Mouse (Mus musculus): ENCODE measurements around the gene Iqcg. TPM values are rescaled to one million over a fixed set of nuclear protein-coding genes. Genes with fewer than 3 reads are reported as not detected.

Gene Iqcg
- polyA plus RNA-seq, 1 experiment from 2014 or later, result 4.9 TPM

DNA sequence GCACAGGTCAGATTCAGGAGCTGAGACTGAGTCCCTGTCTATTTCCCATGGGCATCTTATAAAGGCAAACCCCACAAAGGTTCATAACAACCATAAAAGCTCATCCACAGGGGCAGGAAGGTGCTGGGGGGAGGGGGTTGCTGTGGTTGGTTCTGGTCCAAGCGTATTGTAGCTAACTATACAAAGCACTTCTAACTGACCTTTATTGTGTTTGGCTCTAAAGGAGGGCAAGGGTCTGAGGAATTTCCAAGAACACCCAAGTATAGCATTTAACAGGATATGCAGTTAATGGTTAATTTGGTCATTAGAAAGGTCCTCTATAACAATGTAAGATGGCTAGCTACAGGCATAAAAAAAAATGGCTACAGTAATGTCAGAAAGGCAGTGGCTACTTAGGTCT is 13.3 kb downstream of the Iqcg start:
- no peaks in the 10 kb centered on the region for H3K27me3 ChIP-seq (replicated peaks; ENCODE audit: control insufficient read depth, insufficient read depth, low read length)
- no peak overlapping the region for H3K9ac ChIP-seq (ENCODE audit: low read length)
- no peaks in the 10 kb centered on the region for H3K36me3 ChIP-seq (ENCODE audit: control insufficient read depth, insufficient read depth, low read length)
- no peak overlapping the region for H3K4me3 ChIP-seq (ENCODE audit: low read depth, low read length)
- H3K27ac ChIP-seq (ENCODE audit: low read depth, low read length), result no peak overlapping the region
- H3K4me2 ChIP-seq (ENCODE audit: low read length), result no peak overlapping the region
- DNase-seq (ENCODE audit: low spot score) (no peak), ATAC-seq (no peak)
- no peaks in the 10 kb centered on the region for H3K4me1 ChIP-seq (ENCODE audit: control insufficient read depth, insufficient read depth, low read length)
- WGBS, result 76% methylated on average over 1 of the region's 1 CpGs
- no peaks in the 10 kb centered on the region for H3K9me3 ChIP-seq (replicated peaks; ENCODE audit: control insufficient read depth, low read length)

DNA sequence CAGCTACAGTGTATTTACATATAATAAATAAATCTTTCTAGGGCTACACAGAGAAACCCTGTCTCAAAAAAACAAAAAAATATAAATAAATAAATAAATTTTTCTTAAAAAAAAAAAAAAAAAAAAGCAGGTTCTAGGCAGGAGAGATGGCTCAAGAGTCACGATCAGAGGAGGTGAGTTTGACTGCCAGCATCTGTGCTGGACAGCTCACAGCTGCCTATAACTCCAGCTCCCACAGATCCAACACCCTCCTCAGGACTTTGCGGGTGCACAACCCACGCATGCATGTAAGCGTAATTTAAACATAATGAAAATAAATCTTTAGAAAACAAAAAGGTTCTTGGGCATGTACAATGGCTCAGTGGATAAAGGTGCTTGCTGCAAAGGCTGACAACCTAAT is 20.0 kb downstream of the Iqcg start:
- DNase-seq (ENCODE audit: low spot score) (no peak), ATAC-seq (no peak)
- no peak overlapping the region for H3K4me3 ChIP-seq (ENCODE audit: low read depth, low read length)
- H3K27me3 ChIP-seq (replicated peaks; ENCODE audit: control insufficient read depth, insufficient read depth, low read length), result no peaks in the 10 kb centered on the region
- H3K4me2 ChIP-seq (ENCODE audit: low read length), result no peak overlapping the region
- H3K9ac ChIP-seq (ENCODE audit: low read length), result no peak overlapping the region
- H3K9me3 ChIP-seq (replicated peaks; ENCODE audit: control insufficient read depth, low read length), result no peaks in the 10 kb centered on the region
- no peaks in the 10 kb centered on the region for H3K36me3 ChIP-seq (ENCODE audit: control insufficient read depth, insufficient read depth, low read length)
- H3K4me1 ChIP-seq (ENCODE audit: control insufficient read depth, insufficient read depth, low read length), result no peaks in the 10 kb centered on the region
- H3K27ac ChIP-seq (ENCODE audit: low read depth, low read length), result no peak overlapping the region
- WGBS, result 85% methylated on average over 4 of the region's 4 CpGs

DNA sequence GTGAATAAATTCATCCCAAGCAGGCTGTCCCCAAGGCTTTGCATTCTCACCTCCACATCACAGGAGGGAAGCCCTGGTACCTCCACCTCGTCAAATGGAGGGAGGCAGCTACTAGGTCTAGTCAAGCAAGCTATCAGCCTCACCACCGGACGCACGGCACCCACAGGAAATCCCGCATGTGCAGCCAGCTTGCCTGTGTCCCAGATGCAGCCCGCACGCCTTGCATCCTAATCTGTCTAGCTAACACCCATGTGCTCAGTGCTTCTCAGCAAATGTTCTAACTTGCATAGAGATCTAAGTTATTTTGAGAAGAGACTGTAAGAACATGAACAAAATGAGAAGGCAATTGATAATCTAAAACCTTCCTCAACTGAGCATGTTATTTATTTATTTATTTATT is 29.7 kb downstream of the Iqcg start:
- 93% methylated on average over 7 of the region's 7 CpGs for WGBS
- DNase-seq (ENCODE audit: low spot score) (no peak), ATAC-seq (no peak)

DNA sequence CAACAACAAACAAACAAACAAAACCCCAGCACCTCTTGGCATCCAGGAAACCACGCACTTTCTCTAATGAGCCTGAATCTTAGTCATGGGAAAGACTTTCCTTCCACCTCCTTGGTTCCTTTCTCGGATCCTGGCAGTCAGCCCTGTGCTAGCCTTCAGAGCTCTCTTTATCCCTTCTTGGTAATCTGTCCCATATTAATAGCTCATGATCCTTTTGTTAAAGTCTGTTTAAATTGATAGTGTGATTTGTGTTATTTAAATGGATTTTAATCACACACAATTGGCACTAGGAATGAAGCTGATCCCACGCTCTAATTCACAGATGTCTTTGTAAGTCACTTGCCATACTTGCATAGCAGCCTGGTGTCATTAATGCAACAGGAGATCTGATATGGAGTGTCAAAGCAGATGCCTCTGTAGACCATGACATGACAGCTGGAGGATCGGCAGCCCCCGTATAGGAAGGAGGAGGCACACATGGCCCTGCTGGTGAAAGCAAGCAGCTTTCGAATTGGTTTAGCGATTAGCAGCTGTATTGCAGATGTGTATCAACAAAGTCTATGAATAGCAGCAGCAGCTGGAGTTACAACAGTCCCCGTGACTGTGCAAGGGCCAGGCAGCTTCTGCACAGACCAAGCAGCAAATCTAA is 31.4 kb downstream of the Iqcg start:
- no peaks in the 10 kb centered on the region for H3K36me3 ChIP-seq (ENCODE audit: control insufficient read depth, insufficient read depth, low read length)
- no peak overlapping the region for H3K4me2 ChIP-seq (ENCODE audit: low read length)
- peak; percentile 72 for ATAC-seq
- no peak overlapping the region for H3K9ac ChIP-seq (ENCODE audit: low read length)
- no peak overlapping the region for H3K4me3 ChIP-seq (ENCODE audit: low read depth, low read length)
- WGBS, result 41% methylated on average over 8 of the region's 8 CpGs
- no peaks in the 10 kb centered on the region for H3K9me3 ChIP-seq (replicated peaks; ENCODE audit: control insufficient read depth, low read length)
- peak; percentile 45 for DNase-seq (ENCODE audit: low spot score)
- no peak overlapping the region for H3K27ac ChIP-seq (ENCODE audit: low read depth, low read length)
- no peaks in the 10 kb centered on the region for H3K27me3 ChIP-seq (replicated peaks; ENCODE audit: control insufficient read depth, insufficient read depth, low read length)
- peaks cover 3% of the 10 kb centered on the region; the same call in 1 of the 2 replicates for H3K4me1 ChIP-seq (ENCODE audit: control insufficient read depth, insufficient read depth, low read length)

More for the DNA sequence above, 29.7 kb downstream of the Iqcg start:
- Histone ChIP-seq H3K9me3 (replicated peaks; ENCODE audit: control insufficient read depth, low read length) (no peaks in the 10 kb centered on the region), H3K27me3 (replicated peaks; ENCODE audit: control insufficient read depth, insufficient read depth, low read length) (no peaks in the 10 kb centered on the region), H3K4me1 (ENCODE audit: control insufficient read depth, insufficient read depth, low read length) (peaks cover 3% of the 10 kb centered on the region; the same call in 1 of the 2 replicates), H3K4me3 (ENCODE audit: low read depth, low read length) (no peak overlapping the region), H3K27ac (ENCODE audit: low read depth, low read length) (no peak overlapping the region), H3K9ac (ENCODE audit: low read length) (no peak overlapping the region), H3K4me2 (ENCODE audit: low read length) (no peak overlapping the region), H3K36me3 (ENCODE audit: control insufficient read depth, insufficient read depth, low read length) (no peaks in the 10 kb centered on the region)

DNA sequence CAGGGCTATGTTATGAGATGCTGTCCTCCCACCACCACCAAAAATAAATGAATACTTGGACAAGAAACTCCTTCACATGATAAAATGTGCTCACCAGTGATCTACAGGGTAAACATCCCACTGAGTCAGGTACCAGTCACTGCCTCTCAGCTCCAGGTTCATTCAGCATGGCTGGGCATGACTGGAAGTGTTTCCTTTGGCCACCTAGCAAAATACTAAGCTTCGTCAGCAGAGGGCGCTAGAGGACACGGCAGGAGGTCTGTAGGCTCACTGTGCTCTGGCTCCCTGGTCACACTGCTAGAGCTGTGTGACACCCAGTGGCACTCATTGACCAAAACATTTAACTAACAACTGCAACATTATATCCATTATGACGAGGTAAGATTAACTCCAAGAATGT is 32.3 kb downstream of the Iqcg start:
- no peaks in the 10 kb centered on the region for H3K9me3 ChIP-seq (replicated peaks; ENCODE audit: control insufficient read depth, low read length)
- peaks cover 3% of the 10 kb centered on the region; the same call in 1 of the 2 replicates for H3K4me1 ChIP-seq (ENCODE audit: control insufficient read depth, insufficient read depth, low read length)
- H3K4me2 ChIP-seq (ENCODE audit: low read length), result no peak overlapping the region
- no peak overlapping the region for H3K27ac ChIP-seq (ENCODE audit: low read depth, low read length)
- ATAC-seq (peak; percentile 60; the same call in 1 of the 2 replicates), DNase-seq (ENCODE audit: low spot score) (peak; percentile 78)
- no peak overlapping the region for H3K9ac ChIP-seq (ENCODE audit: low read length)
- no peak overlapping the region for H3K4me3 ChIP-seq (ENCODE audit: low read depth, low read length)
- 4% methylated on average over 4 of the region's 4 CpGs for WGBS
- H3K27me3 ChIP-seq (replicated peaks; ENCODE audit: control insufficient read depth, insufficient read depth, low read length), result no peaks in the 10 kb centered on the region
- H3K36me3 ChIP-seq (ENCODE audit: control insufficient read depth, insufficient read depth, low read length), result no peaks in the 10 kb centered on the region

DNA sequence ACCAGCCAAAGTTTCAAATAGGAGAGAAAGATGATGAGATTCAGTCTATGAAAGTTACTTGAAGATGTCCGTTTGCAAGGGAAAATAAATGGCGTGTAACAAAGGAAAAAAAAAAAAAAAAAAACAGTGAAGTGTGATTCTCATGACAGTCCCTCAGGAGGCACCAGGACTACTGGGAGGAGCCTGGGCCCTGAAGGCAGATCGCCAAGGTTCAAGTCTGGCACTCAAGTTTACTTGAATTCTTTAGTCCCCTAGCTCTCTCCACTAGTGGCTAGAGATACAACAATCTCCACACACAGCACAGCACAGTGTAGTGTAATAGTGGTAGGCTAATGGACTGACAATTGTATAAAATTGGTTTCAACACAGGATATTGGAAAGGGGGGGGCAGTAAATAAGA is 34.6 kb downstream of the Iqcg start:
- H3K36me3 ChIP-seq (ENCODE audit: control insufficient read depth, insufficient read depth, low read length), result peaks cover 3% of the 10 kb centered on the region; the same call in 1 of the 2 replicates
- 84% methylated on average over 3 of the region's 3 CpGs for WGBS
- DNase-seq (ENCODE audit: low spot score), result no peak
- H3K4me1 ChIP-seq (ENCODE audit: control insufficient read depth, insufficient read depth, low read length), result peaks cover 3% of the 10 kb centered on the region; the same call in 1 of the 2 replicates
- H3K9me3 ChIP-seq (replicated peaks; ENCODE audit: control insufficient read depth, low read length), result no peaks in the 10 kb centered on the region
- no peak for ATAC-seq
- no peak overlapping the region for H3K4me3 ChIP-seq (ENCODE audit: low read depth, low read length)
- H3K4me2 ChIP-seq (ENCODE audit: low read length), result no peak overlapping the region
- no peak overlapping the region for H3K27ac ChIP-seq (ENCODE audit: low read depth, low read length)
- no peaks in the 10 kb centered on the region for H3K27me3 ChIP-seq (replicated peaks; ENCODE audit: control insufficient read depth, insufficient read depth, low read length)
- no peak overlapping the region for H3K9ac ChIP-seq (ENCODE audit: low read length)

DNA sequence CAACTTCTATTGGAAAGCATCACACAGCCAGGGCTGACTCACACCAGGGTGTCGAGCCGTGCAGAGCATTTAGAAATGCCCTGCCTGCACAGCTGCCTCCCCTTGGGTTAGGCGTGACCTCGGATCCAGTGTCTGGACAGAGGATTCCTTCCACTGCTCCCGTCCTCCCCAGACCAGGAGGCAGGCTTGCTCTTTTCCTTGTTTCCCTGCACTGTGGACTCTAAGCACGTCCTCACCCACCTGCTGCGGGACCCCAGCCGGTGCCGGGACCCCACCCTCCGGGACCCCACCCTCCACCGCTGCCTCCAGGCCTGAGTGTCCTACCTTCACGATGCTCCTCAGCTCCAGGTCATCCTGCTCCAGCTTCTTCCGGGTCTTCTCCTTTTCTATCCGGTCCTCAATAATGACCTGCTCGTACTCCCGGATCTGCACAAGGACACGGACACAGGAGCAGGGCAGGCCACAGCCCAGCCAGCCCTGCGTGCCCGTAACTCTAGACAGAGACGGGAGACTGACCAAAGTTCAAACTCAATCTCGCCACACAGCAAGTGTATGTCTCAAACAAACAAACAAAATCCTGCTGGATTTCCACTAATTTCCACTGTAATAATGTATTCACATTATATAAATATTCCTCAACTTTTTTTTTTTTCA is 36.8 kb downstream of the Iqcg start:
- 84% methylated on average over 21 of the region's 21 CpGs for WGBS
- DNase-seq (ENCODE audit: low spot score) (no peak), ATAC-seq (no peak)
- Histone ChIP-seq H3K36me3 (ENCODE audit: control insufficient read depth, insufficient read depth, low read length) (peaks cover 9% of the 10 kb centered on the region), H3K27me3 (replicated peaks; ENCODE audit: control insufficient read depth, insufficient read depth, low read length) (no peaks in the 10 kb centered on the region), H3K9me3 (replicated peaks; ENCODE audit: control insufficient read depth, low read length) (no peaks in the 10 kb centered on the region), H3K9ac (ENCODE audit: low read length) (no peak overlapping the region), H3K4me1 (ENCODE audit: control insufficient read depth, insufficient read depth, low read length) (no peaks in the 10 kb centered on the region), H3K27ac (ENCODE audit: low read depth, low read length) (no peak overlapping the region), H3K4me3 (ENCODE audit: low read depth, low read length) (no peak overlapping the region), H3K4me2 (ENCODE audit: low read length) (no peak overlapping the region)

DNA sequence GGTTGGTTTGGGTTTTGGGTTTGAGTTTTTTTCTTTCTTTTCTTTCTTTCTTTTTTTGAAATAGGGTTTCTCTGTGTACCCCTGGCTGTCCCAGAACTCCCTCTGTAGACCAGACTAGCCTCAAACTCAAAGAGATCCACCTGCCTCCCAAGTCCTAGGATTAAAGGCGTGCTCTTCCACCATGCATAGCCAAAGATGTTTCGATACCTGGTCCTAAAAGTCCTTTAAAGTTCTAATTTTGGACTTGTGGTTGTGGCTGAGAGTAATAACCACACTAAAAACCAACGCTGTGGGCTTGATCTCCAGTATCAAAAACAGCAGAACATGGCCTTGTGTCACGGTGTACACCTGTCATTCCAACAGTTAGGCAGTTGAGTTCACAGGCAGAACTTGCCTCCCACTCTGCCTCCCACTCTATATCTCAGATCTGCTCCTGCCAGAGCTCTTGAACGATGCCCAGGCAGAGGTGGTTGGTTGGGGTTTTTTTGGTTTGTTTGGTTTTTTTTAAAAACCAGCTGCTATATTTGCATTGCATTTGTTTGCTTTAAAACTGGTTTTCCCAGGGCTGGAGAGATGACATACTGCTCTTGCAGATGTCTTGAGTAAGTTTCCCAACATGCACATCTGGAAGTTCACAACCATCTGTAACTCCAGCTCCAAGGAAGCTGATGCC is 38.2 kb downstream of the Iqcg start:
- no peak overlapping the region for H3K4me3 ChIP-seq (ENCODE audit: low read depth, low read length)
- DNase-seq (ENCODE audit: low spot score) (no peak), ATAC-seq (no peak)
- H3K4me2 ChIP-seq (ENCODE audit: low read length), result no peak overlapping the region
- H3K4me1 ChIP-seq (ENCODE audit: control insufficient read depth, insufficient read depth, low read length), result no peaks in the 10 kb centered on the region
- H3K9me3 ChIP-seq (replicated peaks; ENCODE audit: control insufficient read depth, low read length), result no peaks in the 10 kb centered on the region
- no peak overlapping the region for H3K27ac ChIP-seq (ENCODE audit: low read depth, low read length)
- no peaks in the 10 kb centered on the region for H3K27me3 ChIP-seq (replicated peaks; ENCODE audit: control insufficient read depth, insufficient read depth, low read length)
- 93% methylated on average over 5 of the region's 5 CpGs for WGBS
- H3K9ac ChIP-seq (ENCODE audit: low read length), result no peak overlapping the region
- H3K36me3 ChIP-seq (ENCODE audit: control insufficient read depth, insufficient read depth, low read length), result peaks cover 24% of the 10 kb centered on the region

DNA sequence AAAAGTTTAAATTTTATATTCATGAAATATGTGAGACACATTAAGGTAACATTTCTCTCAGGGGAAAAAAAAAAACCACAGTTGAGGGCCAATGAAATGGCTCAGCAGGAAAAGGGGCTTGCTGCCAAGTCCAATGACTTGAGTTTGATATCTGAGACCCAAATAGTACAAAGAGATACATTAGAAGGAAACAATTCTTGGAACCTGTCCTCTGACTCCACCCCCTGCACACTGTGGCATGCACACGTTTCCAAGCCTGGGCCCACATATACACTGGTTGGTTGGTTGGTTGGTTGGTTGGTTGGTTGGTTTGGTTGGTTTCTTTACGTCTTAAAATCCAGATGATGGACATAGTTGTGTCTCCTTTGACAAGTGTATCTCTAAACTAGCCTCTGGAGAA is 40.0 kb downstream of the Iqcg start:
- no peaks in the 10 kb centered on the region for H3K9me3 ChIP-seq (replicated peaks; ENCODE audit: control insufficient read depth, low read length)
- H3K9ac ChIP-seq (ENCODE audit: low read length), result no peak overlapping the region
- H3K36me3 ChIP-seq (ENCODE audit: control insufficient read depth, insufficient read depth, low read length), result peaks cover 31% of the 10 kb centered on the region
- no peaks in the 10 kb centered on the region for H3K4me1 ChIP-seq (ENCODE audit: control insufficient read depth, insufficient read depth, low read length)
- WGBS, result 79% methylated on average over 2 of the region's 2 CpGs
- DNase-seq (ENCODE audit: low spot score) (no peak), ATAC-seq (no peak)
- H3K4me3 ChIP-seq (ENCODE audit: low read depth, low read length), result no peak overlapping the region
- no peak overlapping the region for H3K4me2 ChIP-seq (ENCODE audit: low read length)
- H3K27me3 ChIP-seq (replicated peaks; ENCODE audit: control insufficient read depth, insufficient read depth, low read length), result no peaks in the 10 kb centered on the region
- H3K27ac ChIP-seq (ENCODE audit: low read depth, low read length), result no peak overlapping the region

Data from forebrain, embryonic 14.5 days (tissue).